Mouse (Mus musculus): ENCODE data around the gene Nrip2. TPM values are rescaled to one million over a fixed set of nuclear protein-coding genes. Genes with fewer than 3 reads are reported as not detected.

Gene Nrip2
- polyA plus RNA-seq, 1 experiment from 2014 or later = 5.8 TPM

GRCm38 (mm10) chr6:128455835-128456605, 56.9 kb downstream of the Nrip2 start:
- H3K9ac ChIP-seq (replicated peaks; ENCODE audit: low read depth, low read length) = no peak overlapping the region
- no peaks in the 10 kb centered on the region for H3K36me3 ChIP-seq (ENCODE audit: control insufficient read depth, insufficient read depth, low read length)
- no peaks in the 10 kb centered on the region for H3K9me3 ChIP-seq (ENCODE audit: control insufficient read depth, low read depth, low read length)
- no peak overlapping the region for H3K4me3 ChIP-seq (ENCODE audit: low read depth, low read length)
- 72% methylated on average over 12 of the region's 12 CpGs for WGBS
- no peaks in the 10 kb centered on the region for H3K27me3 ChIP-seq (ENCODE audit: control insufficient read depth, insufficient read depth, low read length)
- H3K4me2 ChIP-seq (replicated peaks; ENCODE audit: low read depth, low read length) = no peak overlapping the region
- no peak overlapping the region for H3K27ac ChIP-seq (ENCODE audit: low read length)
- no peaks in the 10 kb centered on the region for H3K4me1 ChIP-seq (ENCODE audit: control insufficient read depth, insufficient read depth, low read length)
- ATAC-seq (ENCODE audit: insufficient number of reproducible peaks, insufficient read depth, low FRiP score, low read depth) = no peak

- Histone ChIP-seq H3K4me3 (ENCODE audit: low read depth, low read length) (no peak overlapping the region), H3K9me3 (ENCODE audit: control insufficient read depth, low read depth, low read length) (no peaks in the 10 kb centered on the region), H3K4me2 (replicated peaks; ENCODE audit: low read depth, low read length) (no peak overlapping the region), H3K27ac (ENCODE audit: low read length) (no peak overlapping the region), H3K36me3 (ENCODE audit: control insufficient read depth, insufficient read depth, low read length) (no peaks in the 10 kb centered on the region), H3K4me1 (ENCODE audit: control insufficient read depth, insufficient read depth, low read length) (no peaks in the 10 kb centered on the region), H3K27me3 (ENCODE audit: control insufficient read depth, insufficient read depth, low read length) (no peaks in the 10 kb centered on the region), H3K9ac (replicated peaks; ENCODE audit: low read depth, low read length) (no peak overlapping the region)
- ATAC-seq (ENCODE audit: insufficient number of reproducible peaks, insufficient read depth, low FRiP score, low read depth) = no peak
- 79% methylated on average over 5 of the region's 5 CpGs for WGBS
Measured at GRCm38 (mm10) chr6:128457186-128457585, 58.1 kb downstream of the Nrip2 start.

- ATAC-seq (ENCODE audit: insufficient number of reproducible peaks, insufficient read depth, low FRiP score, low read depth) = no peak
- Histone ChIP-seq H3K36me3 (ENCODE audit: control insufficient read depth, insufficient read depth, low read length) (no peaks in the 10 kb centered on the region), H3K9me3 (ENCODE audit: control insufficient read depth, low read depth, low read length) (no peaks in the 10 kb centered on the region), H3K4me3 (ENCODE audit: low read depth, low read length) (no peak overlapping the region), H3K27me3 (ENCODE audit: control insufficient read depth, insufficient read depth, low read length) (no peaks in the 10 kb centered on the region), H3K4me1 (ENCODE audit: control insufficient read depth, insufficient read depth, low read length) (no peaks in the 10 kb centered on the region), H3K4me2 (replicated peaks; ENCODE audit: low read depth, low read length) (no peak overlapping the region), H3K27ac (ENCODE audit: low read length) (no peak overlapping the region), H3K9ac (replicated peaks; ENCODE audit: low read depth, low read length) (no peak overlapping the region)
- WGBS = 52% methylated on average over 2 of the region's 2 CpGs
Measured at GRCm38 (mm10) chr6:128460321-128460720, 61.2 kb downstream of the Nrip2 start.

- WGBS = 79% methylated on average over 14 of the region's 14 CpGs
Measured at GRCm38 (mm10) chr6:128460729-128461503, 61.8 kb downstream of the Nrip2 start.

GRCm38 (mm10) chr6:128461606-128462005, 62.5 kb downstream of the Nrip2 start:
- no peak overlapping the region for H3K9ac ChIP-seq (replicated peaks; ENCODE audit: low read depth, low read length)
- H3K27ac ChIP-seq (ENCODE audit: low read length) = no peak overlapping the region

More at GRCm38 (mm10) chr6:128460729-128461503, 61.8 kb downstream of the Nrip2 start:
- no peak overlapping the region for H3K4me3 ChIP-seq (ENCODE audit: low read depth, low read length)
- no peaks in the 10 kb centered on the region for H3K36me3 ChIP-seq (ENCODE audit: control insufficient read depth, insufficient read depth, low read length)
- no peaks in the 10 kb centered on the region for H3K9me3 ChIP-seq (ENCODE audit: control insufficient read depth, low read depth, low read length)
- no peaks in the 10 kb centered on the region for H3K27me3 ChIP-seq (ENCODE audit: control insufficient read depth, insufficient read depth, low read length)
- no peak overlapping the region for H3K9ac ChIP-seq (replicated peaks; ENCODE audit: low read depth, low read length)
- no peak overlapping the region for H3K4me2 ChIP-seq (replicated peaks; ENCODE audit: low read depth, low read length)
- no peaks in the 10 kb centered on the region for H3K4me1 ChIP-seq (ENCODE audit: control insufficient read depth, insufficient read depth, low read length)
- H3K27ac ChIP-seq (ENCODE audit: low read length) = no peak overlapping the region
- ATAC-seq (ENCODE audit: insufficient number of reproducible peaks, insufficient read depth, low FRiP score, low read depth) = no peak

GRCm38 (mm10) chr6:128464996-128465395, 65.9 kb downstream of the Nrip2 start:
- Histone ChIP-seq H3K9me3 (ENCODE audit: control insufficient read depth, low read depth, low read length) (no peaks in the 10 kb centered on the region), H3K4me3 (ENCODE audit: low read depth, low read length) (no peak overlapping the region), H3K27ac (ENCODE audit: low read length) (no peak overlapping the region), H3K36me3 (ENCODE audit: control insufficient read depth, insufficient read depth, low read length) (no peaks in the 10 kb centered on the region), H3K27me3 (ENCODE audit: control insufficient read depth, insufficient read depth, low read length) (no peaks in the 10 kb centered on the region), H3K9ac (replicated peaks; ENCODE audit: low read depth, low read length) (no peak overlapping the region), H3K4me1 (ENCODE audit: control insufficient read depth, insufficient read depth, low read length) (no peaks in the 10 kb centered on the region), H3K4me2 (replicated peaks; ENCODE audit: low read depth, low read length) (no peak overlapping the region)
- ATAC-seq (ENCODE audit: insufficient number of reproducible peaks, insufficient read depth, low FRiP score, low read depth) = no peak
- WGBS = 73% methylated on average over 4 of the region's 4 CpGs

More at GRCm38 (mm10) chr6:128461606-128462005, 62.5 kb downstream of the Nrip2 start:
- Histone ChIP-seq H3K27me3 (ENCODE audit: control insufficient read depth, insufficient read depth, low read length) (no peaks in the 10 kb centered on the region), H3K4me2 (replicated peaks; ENCODE audit: low read depth, low read length) (no peak overlapping the region), H3K36me3 (ENCODE audit: control insufficient read depth, insufficient read depth, low read length) (no peaks in the 10 kb centered on the region), H3K4me1 (ENCODE audit: control insufficient read depth, insufficient read depth, low read length) (no peaks in the 10 kb centered on the region), H3K4me3 (ENCODE audit: low read depth, low read length) (no peak overlapping the region), H3K9me3 (ENCODE audit: control insufficient read depth, low read depth, low read length) (no peaks in the 10 kb centered on the region)
- ATAC-seq (ENCODE audit: insufficient number of reproducible peaks, insufficient read depth, low FRiP score, low read depth) = no peak

Other genes starting within 250 kb of the Nrip2 start
- 1.4 TPM in 2 replicates for gene Tead4, start 98.5 kb upstream of the Nrip2 start, polyA plus RNA-seq (2014; fragmentation: Nextera tagmentation; extraction: Ambion mirVana)
- gene Tulp3, start 43.4 kb upstream of the Nrip2 start, polyA plus RNA-seq (2014; fragmentation: Nextera tagmentation; extraction: Ambion mirVana) = 18.5 and 21.7 TPM in 2 replicates
- gene Rhno1, start 36.4 kb upstream of the Nrip2 start, polyA plus RNA-seq (2014; fragmentation: Nextera tagmentation; extraction: Ambion mirVana) = 126 and 137 TPM in 2 replicates
- 34.9 and 38.7 TPM in 2 replicates for gene Foxm1, start 36.3 kb upstream of the Nrip2 start, polyA plus RNA-seq (2014; fragmentation: Nextera tagmentation; extraction: Ambion mirVana)
- 0.30 and 0.39 TPM in 2 replicates for gene Tex52, start 23.8 kb upstream of the Nrip2 start, polyA plus RNA-seq (2014; fragmentation: Nextera tagmentation; extraction: Ambion mirVana)
- not detected in 2 replicates for gene Gm44596, start 23.8 kb upstream of the Nrip2 start, polyA plus RNA-seq (2014; fragmentation: Nextera tagmentation; extraction: Ambion mirVana)
- gene Itfg2, start 25.6 kb downstream of the Nrip2 start, polyA plus RNA-seq (2014; fragmentation: Nextera tagmentation; extraction: Ambion mirVana) = 33.4 and 39.0 TPM in 2 replicates
- gene Fkbp4, start 39.4 kb downstream of the Nrip2 start, polyA plus RNA-seq (2014; fragmentation: Nextera tagmentation; extraction: Ambion mirVana) = 392 and 413 TPM in 2 replicates
- 0.07 and 0.10 TPM in 2 replicates for gene Pzp, start 127.4 kb downstream of the Nrip2 start, polyA plus RNA-seq (2014; fragmentation: Nextera tagmentation; extraction: Ambion mirVana)
- gene A2ml1, start 182.3 kb downstream of the Nrip2 start, polyA plus RNA-seq (2014; fragmentation: Nextera tagmentation; extraction: Ambion mirVana) = 3.8 and 4.4 TPM in 2 replicates
- not detected in 2 replicates for gene Klrb1a, start 224.2 kb downstream of the Nrip2 start, polyA plus RNA-seq (2014; fragmentation: Nextera tagmentation; extraction: Ambion mirVana)

All from stomach, embryonic 14.5 days (tissue).